Mouse (Mus musculus) cerebellum, adult 2 months (tissue): ENCODE measurements around the gene Smyd3. TPM values are rescaled to one million over a fixed set of nuclear protein-coding genes. Genes with fewer than 3 reads are reported as not detected.
A peak's percentile ranks its signal among the peaks of the same experiment; 100 is the strongest.

Experiments used
- DNase-seq, 2 experiments: peaks; one replicate each; pipeline ENCODE4 v3.0.0; 2021
- H3K27ac ChIP-seq: fragments of 200-500 bp; 2 replicates; pipeline ENCODE4 v1.5.1; 2012; ENCODE audit warnings: low read length, control low read depth, inconsistent platforms; ENCODE audit not compliant: insufficient read depth
- H3K27me3 ChIP-seq: fragments of 200-500 bp; 2 replicates; pipeline ENCODE4 v1.6.1; 2012; ENCODE audit warnings: inconsistent platforms, mild to moderate bottlenecking, low read length, moderate library complexity; ENCODE audit not compliant: control insufficient read depth, insufficient read depth
- H3K4me1 ChIP-seq: fragments of 200-500 bp; 2 replicates; pipeline ENCODE4 v1.6.1; 2011; ENCODE audit warnings: low read length; ENCODE audit not compliant: control insufficient read depth, insufficient read depth
- H3K4me3 ChIP-seq: fragments of 200-500 bp; replicated peaks from 2 replicates; pipeline ENCODE3; 2011; ENCODE audit warnings: mild to moderate bottlenecking, low read depth, low read length, control low read depth; ENCODE audit not compliant: insufficient read depth
- CTCF ChIP-seq: fragments of 200-500 bp; IDR thresholded peaks from 2 replicates; pipeline ENCODE4 v1.5.1; 2011; ENCODE audit warnings: low read depth, mild to moderate bottlenecking, control low read depth, low read length, moderate library complexity, borderline replicate concordance; ENCODE audit not compliant: insufficient read depth
- POLR2A ChIP-seq: fragments of 200-500 bp; IDR thresholded peaks from 2 replicates; pipeline ENCODE4 v1.6.1; 2011; ENCODE audit warnings: low read length, control low read depth, borderline replicate concordance; ENCODE audit not compliant: insufficient read depth
- WGBS: fragments of 180-500 bp; shearing (Covaris S2); methylation state at CpG from one replicate; pipeline ENCODE4 v1.1.7; 2018; 5-methylcytosine and 5-hydroxymethylcytosine counted together
- polyA plus RNA-seq: library from polyadenylated mRNA; depleted of rRNA; stranded (reverse); fragments of >200 nt; gene quantifications from 2 replicates; pipeline ENCODE4 v1.2.3, GENCODE M21; 2012

Gene Smyd3
- polyA plus RNA-seq, 1 experiment: 17.3 TPM

DNA sequence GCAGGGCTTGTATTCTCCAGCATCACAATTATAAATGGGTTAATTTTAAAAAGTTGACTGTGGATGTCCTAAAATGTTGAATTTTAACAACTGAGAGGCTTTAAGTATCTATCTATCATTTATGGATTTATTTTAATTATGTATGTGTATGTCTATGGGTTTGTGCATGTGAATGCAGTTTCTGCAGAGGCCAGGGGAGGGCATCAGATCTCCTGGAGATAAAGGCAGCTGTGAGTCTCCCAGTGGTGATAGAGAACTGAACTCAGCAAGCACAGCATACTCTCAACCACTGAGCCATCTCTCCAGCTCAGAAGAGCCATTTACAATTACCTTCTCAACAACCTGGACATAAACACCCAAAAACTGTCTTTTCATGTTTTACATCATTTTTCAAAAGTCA, 321.4 kb downstream of the Smyd3 start:
- Histone ChIP-seq H3K4me1 (peaks cover 3% of the 10 kb centered on the region), H3K27ac (no peak overlapping the region), H3K27me3 (no peaks in the 10 kb centered on the region), H3K4me3 (no peak overlapping the region)
- DNase-seq: no peak
- TF ChIP-seq CTCF (no peak), POLR2A (no peak)

DNA sequence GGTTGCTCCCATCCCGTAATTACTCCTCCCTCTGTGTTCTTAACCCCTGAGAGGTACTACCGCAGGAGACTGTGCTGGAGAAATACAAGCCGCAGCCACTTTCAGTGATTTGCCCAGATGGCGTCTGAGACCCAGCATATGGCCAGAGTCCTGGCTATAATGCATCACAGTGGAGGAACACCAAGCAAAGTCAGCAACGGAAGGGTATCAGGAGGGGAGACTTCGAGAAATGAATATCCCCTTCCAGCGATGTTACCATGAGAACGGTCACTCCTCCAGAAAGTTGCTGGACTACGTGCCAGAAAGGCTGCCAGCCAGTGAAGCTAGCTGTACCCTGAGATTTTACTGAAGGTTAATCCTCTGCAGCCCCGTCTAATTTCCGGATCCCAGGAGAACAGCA, 325.1 kb downstream of the Smyd3 start:
- Histone ChIP-seq H3K4me3 (no peak overlapping the region), H3K4me1 (peaks cover 3% of the 10 kb centered on the region; the same call in 1 of the 2 replicates), H3K27ac (no peak overlapping the region), H3K27me3 (no peaks in the 10 kb centered on the region)
- TF ChIP-seq CTCF: no peak
- 17% methylated on average over 11 of the region's 11 CpGs for WGBS
- DNase-seq: peak; percentile 38 to 46

DNA sequence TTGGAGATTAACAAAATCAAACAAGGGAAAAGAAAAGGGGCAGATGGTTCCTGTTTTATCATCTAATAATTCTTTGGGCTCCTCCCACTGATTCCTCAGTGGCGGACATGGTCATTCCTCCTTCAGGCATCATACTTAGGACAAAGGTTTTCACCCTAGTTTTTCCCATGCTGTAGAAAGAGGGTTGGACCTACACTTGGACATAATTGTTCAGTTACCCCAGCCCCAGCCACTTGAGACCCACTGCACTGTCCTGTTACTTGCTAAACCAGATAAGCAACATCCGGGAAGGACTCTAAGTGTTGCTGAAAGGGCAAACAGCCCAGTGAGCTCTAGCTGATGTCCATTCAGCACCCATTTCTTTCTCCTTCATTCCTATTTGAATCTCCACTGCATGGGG, 327.0 kb downstream of the Smyd3 start:
- H3K4me3 ChIP-seq: no peak overlapping the region
- no peak for DNase-seq
- H3K27ac ChIP-seq: no peak overlapping the region
- H3K27me3 ChIP-seq: no peaks in the 10 kb centered on the region
- 98% methylated on average over 2 of the region's 2 CpGs for WGBS
- no peak for TF ChIP-seq CTCF
- no peak for TF ChIP-seq POLR2A
- H3K4me1 ChIP-seq: peaks cover 3% of the 10 kb centered on the region; the same call in 1 of the 2 replicates

DNA sequence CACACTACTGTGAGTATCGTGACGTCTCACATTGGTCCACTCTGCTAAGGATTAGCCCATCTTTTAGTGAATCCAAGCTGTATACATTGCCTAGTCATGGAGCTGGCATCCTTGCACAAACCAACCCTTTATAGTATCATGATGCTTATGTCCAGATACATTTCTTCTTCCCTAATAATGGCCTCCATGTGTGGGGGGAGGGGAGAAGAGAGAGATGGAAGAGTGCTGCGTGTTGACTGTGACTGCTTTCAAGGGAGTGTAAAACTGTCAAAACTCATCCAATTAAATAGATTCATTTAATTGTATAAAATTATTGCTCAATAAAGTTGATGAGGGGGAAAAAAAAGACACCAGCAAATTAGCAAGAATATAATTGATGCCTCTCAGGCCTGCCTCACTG, 330.7 kb downstream of the Smyd3 start:
- Histone ChIP-seq H3K4me1 (peaks cover 3% of the 10 kb centered on the region), H3K27ac (no peak overlapping the region), H3K4me3 (no peak overlapping the region), H3K27me3 (no peaks in the 10 kb centered on the region)
- WGBS: 93% methylated on average over 3 of the region's 3 CpGs
- no peak for DNase-seq
- TF ChIP-seq CTCF (no peak), POLR2A (no peak)

DNA sequence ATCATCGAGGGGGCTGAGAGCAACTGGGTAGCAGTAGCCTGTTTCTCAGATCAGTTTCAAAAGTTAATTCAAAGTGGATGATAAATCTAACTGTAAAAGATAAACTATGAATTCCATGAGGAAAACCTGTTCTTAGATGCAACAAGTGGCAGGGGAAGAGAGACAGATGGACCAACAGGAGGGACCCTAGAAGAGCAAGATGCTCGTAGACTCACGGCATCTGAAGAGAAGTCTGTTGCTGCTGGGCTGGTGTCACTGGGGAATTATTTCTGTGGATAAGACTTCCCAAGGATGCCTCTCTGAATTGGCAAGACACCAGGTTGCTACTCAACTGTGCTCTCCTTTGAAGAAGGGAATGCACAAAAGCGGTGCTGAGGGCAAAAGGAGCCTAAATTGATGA, 333.2 kb downstream of the Smyd3 start:
- peaks cover 3% of the 10 kb centered on the region for H3K4me1 ChIP-seq
- no peak for DNase-seq
- H3K27me3 ChIP-seq: no peaks in the 10 kb centered on the region
- H3K27ac ChIP-seq: no peak overlapping the region
- WGBS: 40% methylated on average over 4 of the region's 4 CpGs
- no peak overlapping the region for H3K4me3 ChIP-seq
- TF ChIP-seq CTCF (no peak), POLR2A (no peak)

DNA sequence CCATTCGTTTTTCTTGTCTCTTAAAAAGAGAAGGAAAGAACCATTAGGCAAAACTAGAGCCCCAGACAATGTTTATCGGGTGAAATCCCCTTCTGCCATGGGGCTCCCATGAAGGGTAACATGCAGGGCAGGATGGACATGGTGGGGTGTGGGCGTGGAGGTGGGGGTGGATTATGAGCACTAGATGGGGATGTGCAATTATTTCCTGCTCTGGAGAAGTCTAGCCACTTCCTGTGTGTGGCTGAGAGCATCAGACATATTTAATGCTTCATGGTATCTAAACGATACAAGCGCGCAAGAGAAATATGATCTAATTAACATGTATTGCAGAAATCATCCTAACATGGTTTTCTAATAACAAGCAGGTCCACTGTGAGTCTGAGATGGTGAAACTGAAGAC, 334.3 kb downstream of the Smyd3 start:
- Histone ChIP-seq H3K27me3 (no peaks in the 10 kb centered on the region), H3K4me3 (no peak overlapping the region), H3K4me1 (peaks cover 3% of the 10 kb centered on the region), H3K27ac (no peak overlapping the region)
- TF ChIP-seq POLR2A (no peak), CTCF (no peak)
- DNase-seq: no peak
- 92% methylated on average over 6 of the region's 6 CpGs for WGBS

DNA sequence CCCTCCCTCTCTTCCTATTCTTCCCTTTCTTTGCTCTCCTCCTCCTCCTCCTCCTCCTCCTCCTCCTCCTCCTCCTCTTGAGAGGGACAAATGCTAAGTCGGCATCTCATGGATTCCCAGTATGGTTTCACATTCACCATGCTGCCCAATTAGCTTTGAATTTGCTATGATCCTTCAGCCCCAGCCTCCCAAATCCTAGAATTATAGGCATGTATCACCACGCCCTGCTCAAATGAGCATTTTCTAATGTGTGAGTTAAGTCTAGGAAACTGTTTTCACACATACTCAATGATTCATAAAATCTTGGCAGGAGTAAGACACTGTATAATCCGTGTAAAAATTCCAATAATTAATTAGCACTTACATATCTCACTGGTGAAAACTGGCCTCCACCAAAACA, 337.3 kb downstream of the Smyd3 start:
- Histone ChIP-seq H3K4me1 (peaks cover 3% of the 10 kb centered on the region), H3K4me3 (no peak overlapping the region), H3K27me3 (no peaks in the 10 kb centered on the region), H3K27ac (no peak overlapping the region)
- TF ChIP-seq POLR2A (no peak), CTCF (no peak)
- 41% methylated on average over 3 of the region's 3 CpGs for WGBS
- no peak for DNase-seq

DNA sequence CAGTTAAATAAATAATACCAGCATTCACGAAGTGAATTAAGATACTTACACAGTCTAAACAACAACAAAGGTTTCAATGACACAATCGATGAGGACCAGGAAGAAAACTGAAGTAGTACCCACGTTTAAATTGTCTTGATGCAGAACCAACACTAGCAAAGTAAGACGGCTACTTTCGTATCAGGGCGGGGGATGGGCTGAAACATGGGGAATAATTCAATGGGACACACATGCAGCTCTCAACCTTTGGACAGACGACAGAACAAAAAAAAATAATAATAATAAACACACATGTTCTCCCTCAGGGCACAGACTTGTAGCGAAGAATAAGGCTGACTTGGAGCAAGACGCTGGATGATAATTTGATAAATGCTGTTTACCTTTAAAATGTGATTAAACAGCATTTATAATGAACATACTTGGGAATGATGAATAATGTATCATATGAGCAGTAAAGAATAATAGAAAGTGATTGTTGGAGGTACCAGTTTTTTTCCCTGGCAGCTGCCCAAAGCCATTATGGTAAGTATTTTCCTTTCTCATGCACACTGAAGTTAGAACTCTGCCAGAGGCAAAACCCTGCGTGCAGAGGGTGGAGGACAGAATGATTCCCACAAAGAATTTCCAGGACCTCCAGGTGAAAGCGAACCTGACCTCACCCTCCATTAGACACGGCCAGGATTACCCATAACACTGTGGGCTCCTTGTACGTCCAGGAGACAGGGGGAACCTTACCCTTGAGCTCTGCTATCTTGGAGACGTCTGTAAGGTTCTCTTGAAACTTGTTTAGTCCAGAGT, 340.8 kb downstream of the Smyd3 start:
- no peak for DNase-seq
- H3K27me3 ChIP-seq: no peaks in the 10 kb centered on the region
- no peak overlapping the region for H3K27ac ChIP-seq
- no peaks in the 10 kb centered on the region for H3K4me1 ChIP-seq
- no peak overlapping the region for H3K4me3 ChIP-seq
- 84% methylated on average over 14 of the region's 14 CpGs for WGBS
- no peak for TF ChIP-seq POLR2A
- TF ChIP-seq CTCF: no peak
